Mouse (Mus musculus): ENCODE data around the gene Brinp2. TPM values are rescaled to one million over a fixed set of nuclear protein-coding genes. Genes with fewer than 3 reads are reported as not detected.
A peak's percentile ranks its signal among the peaks of the same experiment; 100 is the strongest.

Brinp2 gene
- polyA plus RNA-seq, 1 experiment from 2014 or later, result 15.4 TPM

DNA sequence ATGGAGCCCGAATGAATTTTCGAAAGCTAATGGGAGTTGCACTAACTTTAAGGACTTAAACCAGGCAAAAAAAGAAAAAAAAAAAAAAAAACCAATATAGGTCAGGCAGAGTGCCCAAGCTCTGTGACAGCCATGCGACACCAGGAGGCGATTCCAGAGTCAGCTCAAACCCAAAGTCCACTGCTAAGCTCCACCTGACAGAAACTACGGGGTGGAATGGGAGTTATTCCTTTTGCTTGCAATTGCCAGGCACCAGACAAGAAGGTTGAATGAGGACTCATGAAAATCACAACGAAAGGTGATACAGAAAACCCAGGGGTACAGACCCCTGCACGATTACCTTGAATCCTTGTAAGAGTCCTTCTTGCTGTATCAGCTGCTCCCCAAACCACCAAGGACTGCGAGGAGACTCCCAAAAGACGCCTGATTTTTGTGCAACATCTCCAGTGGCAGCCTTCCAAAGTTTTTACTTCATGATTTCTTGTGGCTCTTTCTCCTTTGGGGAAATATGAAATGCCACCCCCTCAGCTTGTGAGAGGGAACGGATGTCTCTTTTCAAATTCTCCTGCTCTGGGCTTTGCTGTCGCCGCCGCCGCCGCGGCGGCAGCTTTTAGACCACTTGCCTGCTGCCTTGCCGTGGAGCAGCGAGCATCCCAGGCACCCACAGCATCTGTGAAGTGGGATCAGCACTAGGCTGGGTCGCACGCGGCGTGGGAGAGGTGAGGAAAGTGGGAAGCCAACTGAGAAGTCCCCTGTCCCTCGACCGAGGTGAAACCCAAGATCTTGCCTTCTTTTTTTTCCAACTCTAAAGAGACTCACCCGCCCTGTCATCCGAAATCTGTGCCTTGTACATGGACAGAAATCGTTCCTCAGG lies 712 bp downstream of the Brinp2 start:
- Histone ChIP-seq H3K4me2 (peak overlapping the region; percentile 70), H3K27me3 (peaks cover 16% of the 10 kb centered on the region; the same call in 1 of the 2 replicates), H3K4me3 (peak overlapping the region; percentile 73), H3K4me1 (replicated peaks) (peaks cover 57% of the 10 kb centered on the region), H3K27ac (replicated peaks) (peak overlapping the region; percentile 85), H3K36me3 (no peaks in the 10 kb centered on the region), H3K9me3 (no peaks in the 10 kb centered on the region), H3K9ac (peak overlapping the region; percentile 81)
- 10% methylated on average over 28 of the region's 28 CpGs for WGBS
- peak; percentile 75 for ATAC-seq (ENCODE audit: low read depth)

GRCm38 (mm10) chr1:158353656-158354371 lies 2.3 kb downstream of the Brinp2 start:
- Histone ChIP-seq H3K27me3 (peaks cover 16% of the 10 kb centered on the region; the same call in 1 of the 2 replicates), H3K4me2 (peak overlapping the region; percentile 70), H3K4me1 (replicated peaks) (peaks cover 57% of the 10 kb centered on the region), H3K9ac (peak overlapping the region; percentile 81; the same call in 1 of the 2 replicates), H3K27ac (replicated peaks) (no peak overlapping the region), H3K4me3 (peak overlapping the region; percentile 73), H3K9me3 (no peaks in the 10 kb centered on the region), H3K36me3 (no peaks in the 10 kb centered on the region)
- ATAC-seq (ENCODE audit: low read depth), result no peak
- WGBS, result 76% methylated on average over 5 of the region's 5 CpGs

DNA sequence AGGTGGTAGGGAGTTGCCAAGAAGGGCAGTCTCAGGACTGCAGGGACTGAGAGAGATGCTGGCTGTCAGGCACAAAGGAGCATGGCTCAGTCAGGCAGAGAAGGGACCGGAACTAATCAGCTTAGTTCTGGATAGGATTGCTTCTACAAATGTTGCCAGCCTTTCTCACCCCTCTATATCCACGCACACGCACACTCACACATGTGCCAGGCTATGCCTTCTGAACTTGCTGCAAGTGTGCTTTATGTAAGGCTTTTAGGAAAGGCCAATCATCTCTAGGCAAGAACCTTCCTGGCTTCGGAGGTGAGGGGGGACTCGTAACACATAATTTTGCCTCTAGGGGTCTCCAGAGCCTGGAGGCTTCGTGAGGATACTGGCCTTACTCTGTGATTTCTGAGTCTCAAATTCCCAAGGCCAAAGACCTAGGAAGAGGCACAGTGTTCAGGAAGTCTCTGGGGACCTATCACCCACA lies 12.8 kb downstream of the Brinp2 start:
- Histone ChIP-seq H3K4me2 (no peak overlapping the region), H3K9ac (no peak overlapping the region), H3K27me3 (no peaks in the 10 kb centered on the region), H3K9me3 (peaks cover 5% of the 10 kb centered on the region; the same call in 1 of the 2 replicates), H3K4me1 (replicated peaks) (peaks cover 11% of the 10 kb centered on the region), H3K4me3 (no peak overlapping the region), H3K27ac (replicated peaks) (no peak overlapping the region), H3K36me3 (no peaks in the 10 kb centered on the region)
- 28% methylated on average over 6 of the region's 6 CpGs for WGBS
- ATAC-seq (ENCODE audit: low read depth), result peak; percentile 59

GRCm38 (mm10) chr1:158328839-158329238 lies 27.3 kb downstream of the Brinp2 start:
- Histone ChIP-seq H3K4me1 (replicated peaks) (no peaks in the 10 kb centered on the region), H3K9me3 (no peaks in the 10 kb centered on the region), H3K9ac (no peak overlapping the region), H3K4me2 (no peak overlapping the region), H3K27ac (replicated peaks) (no peak overlapping the region), H3K4me3 (no peak overlapping the region), H3K36me3 (no peaks in the 10 kb centered on the region), H3K27me3 (no peaks in the 10 kb centered on the region)
- ATAC-seq (ENCODE audit: low read depth), result no peak
- WGBS, result 40% methylated on average over 2 of the region's 2 CpGs

DNA sequence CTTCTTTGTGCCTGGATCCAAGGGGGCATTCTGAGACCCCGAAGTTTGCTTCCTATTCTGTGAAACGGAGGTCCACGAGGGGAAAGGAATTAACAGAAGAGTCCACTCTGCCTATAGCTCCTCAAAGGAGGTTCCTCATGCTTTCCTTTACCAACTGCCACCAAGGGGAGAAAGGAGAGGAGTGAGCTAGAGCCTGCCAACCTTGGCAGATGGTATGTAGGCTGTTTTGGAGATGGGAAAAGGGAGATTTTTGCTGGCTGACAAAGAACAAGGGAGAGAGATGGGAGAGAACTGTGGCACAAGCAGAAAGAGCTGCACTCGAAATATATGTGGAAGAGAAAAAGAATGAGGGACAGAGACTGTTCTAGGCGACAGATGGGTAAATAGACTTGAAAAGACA lies 28.0 kb downstream of the Brinp2 start:
- H3K4me3 ChIP-seq, result no peak overlapping the region
- no peaks in the 10 kb centered on the region for H3K36me3 ChIP-seq
- no peak overlapping the region for H3K27ac ChIP-seq (replicated peaks)
- no peaks in the 10 kb centered on the region for H3K4me1 ChIP-seq (replicated peaks)
- H3K4me2 ChIP-seq, result no peak overlapping the region
- no peak for ATAC-seq (ENCODE audit: low read depth)
- H3K27me3 ChIP-seq, result no peaks in the 10 kb centered on the region
- H3K9ac ChIP-seq, result no peak overlapping the region
- WGBS, result 85% methylated on average over 5 of the region's 5 CpGs
- no peaks in the 10 kb centered on the region for H3K9me3 ChIP-seq

DNA sequence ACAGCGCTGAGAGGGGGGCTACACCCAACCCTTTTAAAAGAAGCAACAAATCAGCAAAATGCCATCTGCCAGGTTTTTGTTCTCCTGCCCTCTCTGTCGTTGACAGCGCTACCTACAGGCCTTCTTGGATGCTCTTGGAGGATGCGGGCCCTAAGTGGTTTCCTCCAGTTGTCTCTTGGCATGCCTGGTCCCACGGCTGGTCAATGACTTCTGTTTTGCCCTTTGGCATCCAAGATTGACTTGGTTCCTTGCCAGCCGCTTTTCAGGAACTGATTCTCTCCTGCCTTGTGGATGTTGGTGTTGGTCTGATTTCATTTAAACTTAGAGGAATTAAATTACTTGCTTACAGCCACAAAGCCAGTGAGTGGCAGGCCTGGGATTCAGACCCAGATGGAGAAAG lies 32.8 kb downstream of the Brinp2 start:
- no peak for ATAC-seq (ENCODE audit: low read depth)
- Histone ChIP-seq H3K9ac (no peak overlapping the region), H3K9me3 (no peaks in the 10 kb centered on the region), H3K4me2 (no peak overlapping the region), H3K36me3 (no peaks in the 10 kb centered on the region), H3K4me1 (replicated peaks) (no peaks in the 10 kb centered on the region), H3K27me3 (no peaks in the 10 kb centered on the region), H3K4me3 (no peak overlapping the region), H3K27ac (replicated peaks) (no peak overlapping the region)
- WGBS, result 80% methylated on average over 6 of the region's 6 CpGs

- Histone ChIP-seq H3K4me3 (no peak overlapping the region), H3K9ac (no peak overlapping the region)
- WGBS, result 57% methylated on average over 5 of the region's 5 CpGs
Measured at GRCm38 (mm10) chr1:158310426-158311156, 45.5 kb downstream of the Brinp2 start.

GRCm38 (mm10) chr1:158297042-158297441 lies 59.1 kb downstream of the Brinp2 start:
- Histone ChIP-seq H3K27me3 (0 out of 2 replicates have a peak, but pooled peaks cover 5% of the 10 kb centered on the region), H3K9me3 (no peaks in the 10 kb centered on the region), H3K4me2 (no peak overlapping the region), H3K36me3 (no peaks in the 10 kb centered on the region), H3K27ac (replicated peaks) (no peak overlapping the region), H3K4me1 (replicated peaks) (peaks cover 19% of the 10 kb centered on the region; the same call in 1 of the 2 replicates), H3K4me3 (no peak overlapping the region), H3K9ac (no peak overlapping the region)
- no peak for ATAC-seq (ENCODE audit: low read depth)
- WGBS, result 57% methylated on average over 7 of the region's 7 CpGs

More at GRCm38 (mm10) chr1:158310426-158311156, 45.5 kb downstream of the Brinp2 start:
- Histone ChIP-seq H3K9me3 (no peaks in the 10 kb centered on the region), H3K27me3 (no peaks in the 10 kb centered on the region), H3K4me2 (no peak overlapping the region), H3K4me1 (replicated peaks) (no peaks in the 10 kb centered on the region), H3K36me3 (no peaks in the 10 kb centered on the region), H3K27ac (replicated peaks) (no peak overlapping the region)
- ATAC-seq (ENCODE audit: low read depth), result no peak

DNA sequence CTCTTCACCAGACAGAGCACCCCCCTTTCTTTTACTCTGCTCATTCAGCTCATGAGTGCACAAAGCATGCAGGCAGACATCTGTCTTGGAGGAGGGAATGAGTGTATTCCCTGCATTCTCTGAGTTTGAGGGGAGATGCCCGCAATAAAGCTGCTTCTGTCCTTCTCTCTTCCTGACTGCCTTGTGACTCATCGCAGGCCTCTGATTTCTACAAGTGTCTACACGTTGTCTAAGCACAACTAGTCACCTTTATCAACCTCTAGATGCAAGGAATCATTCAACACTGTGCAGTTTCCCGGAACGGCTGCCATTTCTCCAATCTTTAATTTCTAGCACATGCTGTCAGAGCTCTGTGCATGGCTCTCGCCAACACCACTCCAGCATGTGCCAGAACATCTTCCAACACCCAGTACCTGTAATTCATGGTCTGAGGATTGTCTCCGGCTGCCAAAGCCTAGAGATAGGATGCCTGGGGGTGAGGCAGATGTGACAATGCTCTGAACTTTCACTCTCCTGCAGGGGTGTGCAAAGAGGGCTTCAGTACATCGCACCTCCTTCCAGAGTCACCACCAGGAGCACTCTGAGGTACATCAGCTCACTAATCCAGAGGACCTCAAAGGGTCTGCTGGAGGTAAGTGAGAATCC lies 59.7 kb downstream of the Brinp2 start:
- no peak overlapping the region for H3K27ac ChIP-seq (replicated peaks)
- H3K27me3 ChIP-seq, result 0 out of 2 replicates have a peak, but pooled peaks cover 5% of the 10 kb centered on the region
- H3K9ac ChIP-seq, result no peak overlapping the region
- H3K4me2 ChIP-seq, result no peak overlapping the region
- H3K36me3 ChIP-seq, result no peaks in the 10 kb centered on the region
- no peak overlapping the region for H3K4me3 ChIP-seq
- no peaks in the 10 kb centered on the region for H3K9me3 ChIP-seq
- no peak for ATAC-seq (ENCODE audit: low read depth)
- WGBS, result 83% methylated on average over 8 of the region's 8 CpGs
- peaks cover 19% of the 10 kb centered on the region; the same call in 1 of the 2 replicates for H3K4me1 ChIP-seq (replicated peaks)

GRCm38 (mm10) chr1:158295270-158295669 lies 60.9 kb downstream of the Brinp2 start:
- Histone ChIP-seq H3K27ac (replicated peaks) (no peak overlapping the region), H3K4me1 (replicated peaks) (peaks cover 19% of the 10 kb centered on the region; the same call in 1 of the 2 replicates), H3K36me3 (no peaks in the 10 kb centered on the region), H3K9ac (no peak overlapping the region), H3K27me3 (0 out of 2 replicates have a peak, but pooled peaks cover 5% of the 10 kb centered on the region), H3K4me2 (no peak overlapping the region), H3K4me3 (no peak overlapping the region), H3K9me3 (no peaks in the 10 kb centered on the region)
- WGBS, result 53% methylated on average over 16 of the region's 16 CpGs
- ATAC-seq (ENCODE audit: low read depth), result no peak; the same call in 1 of the 2 replicates

DNA sequence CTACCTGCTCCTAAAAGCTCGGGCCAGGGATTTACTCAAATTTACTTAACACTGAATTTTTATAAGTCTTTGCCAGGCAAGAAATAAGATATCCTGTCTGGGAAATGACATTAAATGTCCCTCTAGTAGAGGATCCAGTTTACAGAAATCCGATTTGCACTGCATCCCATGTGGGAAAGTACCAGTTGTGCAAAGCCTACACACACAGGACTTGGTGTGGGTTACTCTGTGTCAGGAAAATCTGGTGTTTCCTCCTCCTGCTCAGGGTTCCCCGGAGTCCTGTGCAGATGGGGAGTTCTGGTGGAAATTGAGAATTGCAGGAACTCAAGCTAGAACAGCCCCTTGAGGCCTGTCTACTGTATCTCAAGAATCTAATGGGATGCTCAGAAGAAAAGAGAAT lies 70.9 kb downstream of the Brinp2 start:
- no peaks in the 10 kb centered on the region for H3K9me3 ChIP-seq
- ATAC-seq (ENCODE audit: low read depth), result no peak
- WGBS, result 83% methylated on average over 3 of the region's 3 CpGs
- no peak overlapping the region for H3K4me2 ChIP-seq
- no peaks in the 10 kb centered on the region for H3K27me3 ChIP-seq
- H3K9ac ChIP-seq, result no peak overlapping the region
- no peak overlapping the region for H3K4me3 ChIP-seq
- no peaks in the 10 kb centered on the region for H3K36me3 ChIP-seq
- H3K27ac ChIP-seq (replicated peaks), result no peak overlapping the region
- no peaks in the 10 kb centered on the region for H3K4me1 ChIP-seq (replicated peaks)
